Mouse (Mus musculus) lung, adult 2 months (tissue): Measurements from ENCODE around the gene Pif1. TPM values are rescaled to one million over a fixed set of nuclear protein-coding genes. Genes with fewer than 3 reads are reported as not detected.

Source experiments
- DNase-seq: peaks from one replicate; pipeline ENCODE4 v3.0.0; 2022
- H3K4me1 ChIP-seq: fragments of 200-500 bp; 2 replicates; pipeline ENCODE4 v1.6.1; 2011; ENCODE audit warnings: low read length; ENCODE audit not compliant: control insufficient read depth, insufficient read depth
- H3K4me3 ChIP-seq: fragments of 200-500 bp; replicated peaks from 2 replicates; pipeline ENCODE3; 2011; ENCODE audit warnings: low read depth, mild to moderate bottlenecking, control low read depth, low read length; ENCODE audit errors: extremely low read depth
- CTCF ChIP-seq: fragments of 200-500 bp; IDR thresholded peaks from 2 replicates; pipeline ENCODE4 v1.5.1; 2011; ENCODE audit warnings: mild to moderate bottlenecking, low read length, control low read depth; ENCODE audit not compliant: insufficient read depth
- POLR2A ChIP-seq: fragments of 200-500 bp; IDR thresholded peaks from 2 replicates; pipeline ENCODE4 v1.6.1; 2011; ENCODE audit warnings: low read depth, mild to moderate bottlenecking, control low read depth, low read length, borderline replicate concordance; ENCODE audit errors: extremely low read depth
- WGBS: fragments of 180-500 bp; shearing (Covaris S2); methylation state at CpG from one replicate; pipeline ENCODE4 v1.1.7; 2018; 5-methylcytosine and 5-hydroxymethylcytosine counted together
- polyA plus RNA-seq: library from polyadenylated mRNA; depleted of rRNA; stranded (reverse); fragments of >200 nt; gene quantifications from 2 replicates; pipeline ENCODE4 v1.2.3, GENCODE M21; 2012

Pif1 gene
- polyA plus RNA-seq, 1 experiment: 1.0 TPM

DNA sequence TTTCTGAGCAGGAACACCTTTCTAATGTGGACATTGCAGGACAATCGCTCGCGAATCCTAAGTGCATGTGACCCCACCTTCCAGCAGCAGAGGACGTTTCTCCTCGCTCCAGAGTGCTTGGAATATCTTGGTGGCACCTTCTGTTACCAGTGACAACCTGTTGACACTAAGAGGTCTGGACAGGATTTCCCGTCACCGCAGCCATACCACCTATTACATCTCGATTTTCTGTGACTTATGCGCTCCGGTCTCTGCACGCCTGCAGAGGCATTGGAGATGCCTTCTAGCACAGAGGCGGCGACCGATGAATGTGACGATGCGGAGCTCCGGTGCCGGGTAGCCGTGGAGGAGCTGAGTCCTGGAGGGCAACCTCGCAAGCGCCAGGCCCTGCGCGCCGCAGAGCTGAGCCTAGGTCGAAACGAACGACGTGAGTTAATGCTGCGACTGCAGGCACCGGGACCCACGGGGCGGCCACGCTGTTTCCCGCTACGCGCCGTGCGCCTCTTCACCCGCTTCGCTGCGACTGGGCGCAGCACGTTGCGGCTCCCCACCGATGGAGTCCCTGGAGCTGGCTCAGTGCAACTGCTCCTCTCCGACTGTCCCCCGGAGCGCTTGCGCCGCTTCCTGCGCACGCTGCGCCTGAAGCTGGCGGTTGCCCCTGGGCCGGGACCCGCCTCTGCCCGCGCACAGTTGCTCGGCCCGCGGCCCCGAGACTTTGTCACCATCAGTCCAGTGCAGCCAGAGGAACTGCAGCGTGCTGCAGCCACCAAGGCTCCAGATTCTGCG, 806 bp downstream of the Pif1 start:
- under 1% methylated on average over 64 of the region's 64 CpGs for WGBS
- DNase-seq: peak; percentile 20
- H3K4me1 ChIP-seq: peaks cover 8% of the 10 kb centered on the region

DNA sequence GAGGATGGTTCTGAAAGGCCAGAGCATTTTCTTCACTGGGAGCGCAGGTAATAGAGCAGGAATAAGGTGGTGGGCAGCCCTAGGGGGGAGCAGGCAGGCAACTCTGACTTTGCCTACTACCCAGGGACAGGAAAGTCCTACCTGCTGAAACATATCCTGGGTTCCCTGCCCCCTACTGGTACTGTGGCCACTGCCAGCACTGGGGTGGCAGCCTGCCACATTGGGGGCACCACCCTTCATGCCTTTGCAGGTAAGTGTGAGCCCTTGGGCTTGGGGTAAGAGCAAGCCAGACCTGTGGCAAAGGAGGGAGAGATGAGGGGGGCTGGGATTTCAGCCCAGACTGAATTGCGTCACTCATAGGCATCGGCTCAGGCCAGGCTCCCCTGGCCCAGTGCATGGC, 2.1 kb downstream of the Pif1 start:
- TF ChIP-seq POLR2A (no peak), CTCF (no peak)
- H3K4me3 ChIP-seq: no peak overlapping the region
- 80% methylated on average over 3 of the region's 3 CpGs for WGBS

More for the DNA sequence above, 806 bp downstream of the Pif1 start:
- TF ChIP-seq POLR2A: no peak
- no peak for TF ChIP-seq CTCF
- peak overlapping the region; percentile 4 for H3K4me3 ChIP-seq

DNA sequence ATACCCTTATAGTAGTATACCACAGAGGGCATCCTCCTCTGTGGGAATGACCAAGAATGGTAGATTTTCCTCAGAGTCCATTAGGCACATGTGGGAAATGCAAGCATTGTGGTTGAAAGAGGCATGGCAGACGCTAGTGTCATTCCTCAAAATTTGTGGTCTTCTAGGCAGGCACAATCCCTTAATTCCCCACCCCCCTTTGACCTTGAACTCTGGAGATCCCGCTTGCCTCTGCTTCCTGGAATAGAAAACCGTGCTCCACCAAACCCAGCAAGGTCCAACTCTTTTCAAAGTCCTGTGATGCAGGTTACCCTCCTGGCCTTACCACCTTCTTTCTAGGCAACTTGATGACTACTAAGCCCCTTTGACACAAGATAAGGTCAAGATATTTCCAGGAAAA, 5.8 kb downstream of the Pif1 start:
- peaks cover 2% of the 10 kb centered on the region; the same call in 1 of the 2 replicates for H3K4me1 ChIP-seq
- WGBS: 89% methylated on average over 3 of the region's 3 CpGs
- TF ChIP-seq CTCF (no peak), POLR2A (no peak)

More for the DNA sequence above, 2.1 kb downstream of the Pif1 start:
- peaks cover 8% of the 10 kb centered on the region for H3K4me1 ChIP-seq
- DNase-seq: no peak

DNA sequence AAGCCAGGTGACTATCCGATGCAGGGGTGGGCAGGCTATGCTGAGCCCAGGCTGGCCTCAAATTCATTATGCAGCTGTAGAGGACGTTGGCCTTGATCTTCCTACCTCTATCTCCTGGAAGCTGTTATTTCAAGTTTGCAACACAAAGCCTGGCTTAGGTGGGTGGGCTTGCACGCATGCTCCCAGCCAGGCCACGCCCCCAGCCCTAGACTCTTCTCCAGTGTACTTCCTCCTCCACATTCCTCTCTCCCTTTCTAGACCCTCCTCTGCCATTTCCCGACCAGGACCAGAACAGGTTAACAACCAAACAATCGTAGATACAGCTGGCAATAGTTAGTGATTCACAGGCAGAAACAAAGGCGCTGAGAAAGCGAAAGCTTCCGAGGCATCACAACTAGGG, 6.6 kb downstream of the Pif1 start:
- TF ChIP-seq CTCF: no peak
- no peak for TF ChIP-seq POLR2A
- Histone ChIP-seq H3K4me1 (no peaks in the 10 kb centered on the region), H3K4me3 (no peak overlapping the region)
- 90% methylated on average over 9 of the region's 9 CpGs for WGBS
- no peak for DNase-seq

More for the DNA sequence above, 5.8 kb downstream of the Pif1 start:
- DNase-seq: no peak
- no peak overlapping the region for H3K4me3 ChIP-seq

DNA sequence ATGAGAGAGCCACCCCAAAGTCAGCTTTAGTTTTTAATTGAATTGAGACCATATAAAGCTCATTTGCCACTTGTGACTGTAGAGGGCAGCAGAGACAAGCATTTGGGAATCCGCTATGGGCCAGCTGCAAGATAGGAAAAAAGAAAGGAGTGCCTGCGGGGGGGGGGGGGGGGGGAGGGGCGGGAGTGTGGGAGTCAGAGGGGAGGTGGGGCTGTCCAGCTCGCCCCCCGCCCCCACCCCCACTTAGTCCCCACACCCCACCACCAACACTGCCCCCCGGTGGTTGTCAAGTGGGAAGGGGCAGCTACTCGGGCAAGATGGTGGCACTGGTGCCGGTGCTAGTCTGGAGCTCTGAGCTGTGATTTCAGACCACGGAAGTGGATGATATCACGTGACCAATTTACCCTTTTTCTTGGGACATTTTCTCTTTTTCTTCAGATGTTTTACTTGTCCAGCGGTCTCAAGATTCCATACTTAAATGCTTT, 11.8 kb downstream of the Pif1 start:
- no peaks in the 10 kb centered on the region for H3K4me1 ChIP-seq
- peak overlapping the region; percentile 36 for H3K4me3 ChIP-seq
- 42% methylated on average over 8 of the region's 11 CpGs for WGBS
- peak; percentile 16 for DNase-seq
- TF ChIP-seq POLR2A: no peak
- TF ChIP-seq CTCF: peak; percentile 33; the same call in 1 of the 2 replicates

DNA sequence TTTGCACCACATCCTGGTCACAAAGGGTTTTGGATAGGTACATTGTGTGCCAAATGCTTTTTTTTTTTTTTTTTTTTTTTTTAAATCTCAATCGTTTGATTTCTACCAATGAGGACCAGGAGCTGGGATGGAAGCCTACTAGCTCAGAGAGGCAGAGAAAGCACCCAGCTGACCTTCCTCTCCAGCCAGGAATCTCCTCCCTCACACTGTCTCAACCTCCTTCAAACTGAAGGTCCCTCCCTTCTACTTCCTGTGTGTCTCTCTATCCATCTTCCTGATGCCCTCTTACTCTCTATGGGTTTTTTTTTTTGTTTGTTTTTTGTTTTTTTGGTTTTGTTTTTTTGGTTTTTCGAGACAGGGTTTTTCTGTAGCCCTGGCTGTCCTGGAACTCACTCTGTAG, 14.0 kb downstream of the Pif1 start:
- H3K4me3 ChIP-seq: no peak overlapping the region
- TF ChIP-seq CTCF (no peak), POLR2A (no peak)
- no peak for DNase-seq
- WGBS: 63% methylated on average over 2 of the region's 2 CpGs
- peaks cover 2% of the 10 kb centered on the region for H3K4me1 ChIP-seq

DNA sequence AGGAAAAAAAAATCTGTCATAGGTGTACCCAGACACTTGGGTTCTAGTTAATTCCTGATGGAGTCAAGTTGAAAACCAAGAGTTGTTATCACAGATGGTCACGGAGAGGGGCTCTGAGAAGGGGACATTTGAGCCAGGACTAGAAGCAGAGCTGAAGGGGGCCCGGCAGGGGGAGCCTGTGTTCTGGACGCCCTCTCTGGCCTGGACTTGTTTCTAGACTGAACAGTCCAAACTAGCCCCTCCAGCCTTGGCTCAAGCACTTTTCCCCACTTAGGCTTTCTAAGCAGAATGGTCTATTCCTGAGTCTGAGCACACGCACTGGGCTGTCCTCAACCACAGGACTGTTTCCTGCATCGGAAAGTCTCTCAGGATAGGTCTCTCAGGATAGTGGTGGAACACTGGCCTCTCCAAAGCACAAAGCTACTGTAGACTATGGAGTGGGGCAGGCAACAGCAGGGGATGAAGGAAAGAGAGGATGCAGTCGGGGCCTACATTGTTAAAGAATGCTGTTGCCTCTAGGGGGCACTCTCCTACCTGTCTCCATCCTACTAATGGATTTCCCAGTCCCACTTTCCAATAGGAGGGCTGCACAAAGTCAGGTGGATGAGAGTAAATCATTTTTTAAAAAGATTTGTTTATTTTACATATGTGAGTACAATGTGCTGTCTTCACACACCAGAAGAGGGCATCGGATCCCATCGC, 16.6 kb downstream of the Pif1 start:
- H3K4me1 ChIP-seq: peaks cover 2% of the 10 kb centered on the region
- WGBS: 61% methylated on average over 8 of the region's 8 CpGs
- DNase-seq: no peak

DNA sequence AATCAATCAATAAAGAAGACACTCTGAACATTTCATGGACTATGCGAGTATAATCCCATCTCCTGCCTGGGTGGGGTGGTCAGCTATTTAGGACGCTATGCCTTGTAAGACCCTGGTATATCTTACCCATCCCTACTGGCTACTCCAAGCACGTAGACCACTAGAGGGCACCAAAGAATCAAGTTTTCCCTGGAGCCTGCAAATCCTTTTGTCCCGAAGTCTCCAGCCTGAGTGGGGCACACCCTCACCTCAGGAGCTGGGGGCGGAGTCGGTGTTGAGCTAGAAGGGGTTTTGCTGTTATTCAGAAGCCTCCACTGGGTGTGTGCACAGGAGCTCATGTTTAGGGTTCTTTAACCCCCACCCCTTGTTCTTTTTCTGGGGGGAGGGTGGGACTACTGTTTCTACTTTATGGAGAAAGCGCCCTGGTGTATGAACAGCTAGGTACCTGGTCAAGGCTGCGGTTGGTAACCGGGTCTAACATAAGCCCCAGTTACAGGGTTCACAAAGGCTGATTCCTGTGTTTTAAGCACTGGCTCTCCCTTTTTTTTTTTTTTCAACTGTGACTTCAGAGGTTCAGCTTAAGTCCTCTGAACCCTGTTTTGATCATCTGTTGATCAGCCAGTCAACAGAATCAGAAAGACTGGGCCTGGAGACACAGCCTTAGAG, 18.6 kb downstream of the Pif1 start:
- H3K4me3 ChIP-seq: no peak overlapping the region
- 8% methylated on average over 9 of the region's 9 CpGs for WGBS
- H3K4me1 ChIP-seq: peaks cover 2% of the 10 kb centered on the region
- DNase-seq: peak; percentile 56
- TF ChIP-seq CTCF (peak; percentile 49), POLR2A (no peak)

More for the DNA sequence above, 16.6 kb downstream of the Pif1 start:
- TF ChIP-seq CTCF: peak; percentile 24; the same call in 1 of the 2 replicates
- TF ChIP-seq POLR2A: no peak
- H3K4me3 ChIP-seq: no peak overlapping the region
